ENCODE assay signal across 14 mouse cellular contexts in the genomic region with DNA sequence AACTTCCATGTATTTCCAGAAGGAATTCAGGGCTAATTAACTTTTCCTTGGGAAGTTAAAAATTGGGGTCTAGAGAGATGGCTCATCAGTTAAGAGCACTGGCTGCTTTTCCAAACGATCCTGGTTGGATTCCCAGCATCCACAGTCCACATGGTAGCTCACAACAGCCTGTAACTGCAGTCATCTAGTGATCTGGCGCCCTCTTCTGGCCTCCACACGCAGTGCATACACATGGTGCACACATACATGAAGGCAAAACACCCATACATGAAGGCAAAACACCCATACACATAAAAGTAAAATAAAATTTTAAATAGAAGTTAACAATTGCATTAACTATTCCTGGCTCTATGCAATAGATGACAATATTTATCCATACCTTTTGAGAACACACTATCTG. TPM values are rescaled to one million over a fixed set of nuclear protein-coding genes. Genes with fewer than 3 reads are reported as not detected.
DNase-seq lines count a peak whose midpoint lies in the region; ATAC-seq and TF ChIP-seq lines count a peak whose summit lies in the region.
"Had no signal": no experiment of that assay in that cellular context is flagged by ENCODE, and none has a peak within 500 bp of the region (broad histone marks: within the 10 kb centered on the region; RNA-seq: fewer than 3 reads in every experiment).

No protein-coding gene starts in this region.

- TF ChIP-seq CTCF in cerebellum, adult 2 months (IDR thresholded peaks at IDR 0.05; ENCODE audit: borderline replicate concordance, insufficient read depth, low read depth, low read length): peak; percentile 18; the same call in 1 of the 2 replicates
- peak; percentile 72 for TF ChIP-seq CTCF in E14TG2a.4 (conservative IDR thresholded peaks at IDR 0.05; ENCODE audit: low read length)

- peaks cover 26% of the 10 kb centered on the region for H3K36me3 ChIP-seq in liver, embryonic 12.5 days
- H3K36me3 ChIP-seq in E14TG2a.4 (ENCODE audit: insufficient read depth, low read length): peaks cover 9% of the 10 kb centered on the region
- no peaks in the 10 kb centered on the region for H3K36me3 ChIP-seq in midbrain, embryonic 10.5 days
- H3K36me3 ChIP-seq: hindbrain, embryonic 15.5 days; limb, embryonic 10.5 days had no signal

- H3K9ac ChIP-seq in liver, embryonic 12.5 days: no peak overlapping the region
- H3K9ac ChIP-seq: hindbrain, embryonic 15.5 days had no signal

- peaks cover 3% of the 10 kb centered on the region; the same call in 1 of the 2 replicates for H3K9me3 ChIP-seq in liver, embryonic 12.5 days (replicated peaks)
- H3K9me3 ChIP-seq in E14TG2a.4 (ENCODE audit: low read length): no peaks in the 10 kb centered on the region
- 0 out of 2 replicates have a peak, but pooled peaks cover 3% of the 10 kb centered on the region for H3K9me3 ChIP-seq in midbrain, embryonic 10.5 days (replicated peaks)
- H3K9me3 ChIP-seq: hindbrain, embryonic 15.5 days; limb, embryonic 10.5 days had no signal

- H3K4me3 ChIP-seq in cerebellum, adult 2 months (replicated peaks; ENCODE audit: insufficient read depth, low read depth, low read length): no peak overlapping the region
- no peak overlapping the region for H3K4me3 ChIP-seq in liver, embryonic 12.5 days
- no peak overlapping the region for H3K4me3 ChIP-seq in E14TG2a.4 (replicated peaks; ENCODE audit: low read length)
- H3K4me3 ChIP-seq in midbrain, embryonic 10.5 days: no peak overlapping the region
- H3K4me3 ChIP-seq: erythroblast, embryonic 14.5 days; hindbrain, embryonic 15.5 days; limb, embryonic 10.5 days had no signal

- H3K27ac ChIP-seq in cerebellum, adult 2 months (ENCODE audit: insufficient read depth, low read length): no peak overlapping the region
- H3K27ac ChIP-seq in liver, embryonic 12.5 days: no peak overlapping the region
- no peak overlapping the region for H3K27ac ChIP-seq in midbrain, embryonic 10.5 days (replicated peaks)
- H3K27ac ChIP-seq: hindbrain, embryonic 15.5 days; limb, embryonic 10.5 days had no signal

- H3K4me2 ChIP-seq in liver, embryonic 12.5 days: no peak overlapping the region
- H3K4me2 ChIP-seq: heart, embryonic 11.5 days; hindbrain, embryonic 15.5 days had no signal

- no peaks in the 10 kb centered on the region for H3K4me1 ChIP-seq in cerebellum, adult 2 months (ENCODE audit: control insufficient read depth, insufficient read depth, low read length)
- H3K4me1 ChIP-seq in liver, embryonic 12.5 days: peaks cover 16% of the 10 kb centered on the region
- H3K4me1 ChIP-seq in E14TG2a.4 (replicated peaks; ENCODE audit: low read depth, low read length): peaks cover 46% of the 10 kb centered on the region
- peaks cover 16% of the 10 kb centered on the region for H3K4me1 ChIP-seq in midbrain, embryonic 10.5 days

- H3K27me3 ChIP-seq in cerebellum, adult 2 months (ENCODE audit: control insufficient read depth, insufficient read depth, low read length): no peaks in the 10 kb centered on the region
- H3K27me3 ChIP-seq in liver, embryonic 12.5 days (replicated peaks): no peaks in the 10 kb centered on the region
- no peaks in the 10 kb centered on the region for H3K27me3 ChIP-seq in E14TG2a.4 (ENCODE audit: insufficient read depth, low read length)
- no peaks in the 10 kb centered on the region for H3K27me3 ChIP-seq in midbrain, embryonic 10.5 days (ENCODE audit: low read depth, poor library complexity, severe bottlenecking)
- H3K27me3 ChIP-seq: hindbrain, embryonic 15.5 days had no signal

- WGBS in cerebellum, adult 2 months: 48% methylated on average over 3 of the region's 3 CpGs
- 55% methylated on average over 3 of the region's 3 CpGs for WGBS in liver, embryonic 12.5 days (ENCODE audit: insufficient replicate concordance)
- WGBS in midbrain, embryonic 10.5 days: 54% methylated on average over 3 of the region's 3 CpGs

- TF ChIP-seq POLR2A in cerebellum, adult 2 months (IDR thresholded peaks at IDR 0.05; ENCODE audit: borderline replicate concordance, insufficient read depth, low read length): no peak

- DNase-seq in cerebellum, adult 2 months: no peak
- DNase-seq in cerebellum, adult 11 months: no peak
- DNase-seq in liver: peak; percentile 42
- peak; percentile 57 for DNase-seq in induced T-regulatory cell, adult 2 months (ENCODE audit: low read depth)
- DNase-seq in midbrain, embryonic 10.5 days (ENCODE audit: low spot score): no peak
- DNase-seq in right cerebral cortex, postnatal 36 days (ENCODE audit: low spot score in 2 of 2): no peak
- DNase-seq: kidney, postnatal 4 days; lung, postnatal 4 days had no signal

- no peak for ATAC-seq in liver, embryonic 12.5 days

RNA-seq across cellular contexts. Expression of gene Senp1, which starts 3.4 kb away (rescaled TPM):
- polyA plus RNA-seq in cerebellum, adult 2 months (2012; rRNA removed): 14.7 and 16.8 TPM in 2 replicates
- polyA plus RNA-seq in liver, embryonic 12.5 days (2016; fragmentation: Nextera tagmentation; extraction: Ambion mirVana): 27.8 and 28.4 TPM in 2 replicates
- 46.2 and 47.3 TPM in 2 replicates for polyA plus RNA-seq in midbrain, embryonic 10.5 days (2016; fragmentation: Nextera tagmentation; extraction: Ambion mirVana)

RNA-seq across cellular contexts. Expression of gene Pfkm, which starts 4.6 kb away (rescaled TPM):
- polyA plus RNA-seq in cerebellum, adult 2 months (2012; rRNA removed): 471 and 489 TPM in 2 replicates
- 28.8 and 30.3 TPM in 2 replicates for polyA plus RNA-seq in liver, embryonic 12.5 days (2016; fragmentation: Nextera tagmentation; extraction: Ambion mirVana)
- 36.3 and 43.1 TPM in 2 replicates for polyA plus RNA-seq in midbrain, embryonic 10.5 days (2016; fragmentation: Nextera tagmentation; extraction: Ambion mirVana)

Comparison
In these comparisons a context has a peak if more than half of its experiments do, and no peak if none do; other contexts are left out.
1. DNase-seq: peak in liver (single experiment) and induced T-regulatory cell, adult 2 months (single experiment); none in cerebellum, adult 2 months (0 of 2), cerebellum, adult 11 months (single experiment), midbrain, embryonic 10.5 days (single experiment) and right cerebral cortex, postnatal 36 days (0 of 2).
2. RNA of gene Pfkm, which starts 4.6 kb away (polyA plus RNA-seq): 471 to 489 TPM in cerebellum, adult 2 months; 36.3 to 43.1 TPM in midbrain, embryonic 10.5 days and 28.8 to 30.3 TPM in liver, embryonic 12.5 days; every median in the first group is over 10 times any median in the second.